Mouse (Mus musculus) adrenal gland, postnatal 4 days (tissue): Measurements from ENCODE around the gene Alox12b. TPM values are rescaled to one million over a fixed set of nuclear protein-coding genes. Genes with fewer than 3 reads are reported as not detected.

ENCODE experiments used
- DNase-seq, 2 experiments: peaks; one replicate each; pipeline ENCODE4 v3.0.0; 2021 to 2022; ENCODE audit warnings: low spot score in 2 of 2, mixed read lengths in 2 of 2
- total RNA-seq, 2 experiments: library from RNA; stranded (reverse); gene quantifications; 2 replicates each; pipeline ENCODE4 v1.2.3; 2021

Alox12b gene
- total RNA-seq, 2 experiments from 2014 or later: not detected

GRCm38 (mm10) chr11:69123056-69123692 is 33.6 kb upstream of the Alox12b start:
- DNase-seq: peak; percentile 75 to 86

GRCm38 (mm10) chr11:69123693-69124497 is 32.9 kb upstream of the Alox12b start:
- DNase-seq: peak in 1 of 2 experiments; percentile 73

GRCm38 (mm10) chr11:69124498-69124847 is 32.3 kb upstream of the Alox12b start:
- DNase-seq: no peak

GRCm38 (mm10) chr11:69125041-69125851 is 31.5 kb upstream of the Alox12b start:
- DNase-seq: peak in 1 of 2 experiments; percentile 55

- no peak for DNase-seq
Observed at GRCm38 (mm10) chr11:69125852-69125918, 31.1 kb upstream of the Alox12b start, which contains the start of gene Aloxe3. Gene Aloxe3, plus strand, starts transcription at chr11:69125896.

- no peak for DNase-seq
Observed at GRCm38 (mm10) chr11:69125919-69126705, 30.7 kb upstream of the Alox12b start.

- no peak for DNase-seq
Observed at GRCm38 (mm10) chr11:69126706-69127095, 30.1 kb upstream of the Alox12b start.

- no peak for DNase-seq
Observed at GRCm38 (mm10) chr11:69128426-69129122, 28.2 kb upstream of the Alox12b start.

- no peak for DNase-seq
Observed at GRCm38 (mm10) chr11:69133566-69133922, 23.2 kb upstream of the Alox12b start.

- peak in 1 of 2 experiments; percentile 39 for DNase-seq
Observed at GRCm38 (mm10) chr11:69133923-69134621, 22.7 kb upstream of the Alox12b start.

- no peak for DNase-seq
Observed at GRCm38 (mm10) chr11:69134622-69134968, 22.2 kb upstream of the Alox12b start.

GRCm38 (mm10) chr11:69135361-69135760 is 21.4 kb upstream of the Alox12b start:
- DNase-seq: no peak

- no peak for DNase-seq
Observed at GRCm38 (mm10) chr11:69147546-69147945, 9.2 kb upstream of the Alox12b start.

- DNase-seq: no peak
Observed at GRCm38 (mm10) chr11:69148451-69148960, 8.3 kb upstream of the Alox12b start.

- DNase-seq: no peak
Observed at GRCm38 (mm10) chr11:69149728-69150127, 7.1 kb upstream of the Alox12b start.

- peak in 1 of 2 experiments; percentile 38 for DNase-seq
Observed at GRCm38 (mm10) chr11:69150444-69150843, 6.3 kb upstream of the Alox12b start.

- no peak for DNase-seq
Observed at GRCm38 (mm10) chr11:69151004-69151403, 5.8 kb upstream of the Alox12b start.

GRCm38 (mm10) chr11:69153831-69154230 is 3.0 kb upstream of the Alox12b start:
- no peak for DNase-seq

GRCm38 (mm10) chr11:69155351-69155750 is 1.4 kb upstream of the Alox12b start:
- no peak for DNase-seq

- no peak for DNase-seq
Observed at GRCm38 (mm10) chr11:69169313-69169712, 12.5 kb downstream of the Alox12b start.
